Mouse (Mus musculus) testis, adult 2 months (tissue): ENCODE measurements around the gene Ptpn3.

ENCODE experiments used
- CTCF ChIP-seq: fragments of 200-500 bp; IDR thresholded peaks from 2 replicates; pipeline ENCODE4 v1.5.1; 2012; ENCODE audit warnings: low read depth, mild to moderate bottlenecking, inconsistent platforms, low read length, moderate library complexity; ENCODE audit not compliant: control insufficient read depth, insufficient read depth, insufficient replicate concordance
- POLR2A ChIP-seq: fragments of 200-500 bp; IDR thresholded peaks from 2 replicates; pipeline ENCODE4 v1.6.1; 2012; ENCODE audit warnings: low read depth, mild to moderate bottlenecking, inconsistent platforms, low read length, moderate library complexity; ENCODE audit not compliant: control insufficient read depth

DNA sequence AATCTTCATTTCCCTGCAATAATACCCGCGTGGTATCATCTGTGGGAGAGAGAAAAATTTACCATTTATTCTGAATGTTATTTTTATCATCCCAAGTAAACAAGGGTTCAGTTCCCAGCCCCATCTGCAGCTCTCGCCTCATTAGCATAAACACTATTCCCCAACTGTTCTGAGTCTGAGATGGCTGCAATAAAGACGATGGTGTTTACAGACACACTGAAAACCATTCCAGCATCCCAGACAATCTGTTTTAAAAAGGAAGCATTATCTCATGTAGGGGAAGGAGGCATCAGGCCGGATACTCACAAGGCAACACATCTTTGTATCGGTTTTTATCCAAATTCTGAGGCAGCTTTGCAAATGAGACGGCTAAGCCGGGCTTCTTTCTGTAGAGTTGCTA lies 95.7 kb downstream of the Ptpn3 start:
- TF ChIP-seq CTCF (no peak), POLR2A (no peak)
